Mouse (Mus musculus) gastrocnemius, adult 2 months (tissue): ENCODE measurements around the gene Ipo7. TPM values are rescaled to one million over a fixed set of nuclear protein-coding genes. Genes with fewer than 3 reads are reported as not detected.
A peak's percentile ranks its signal among the peaks of the same experiment; 100 is the strongest.
"Not testable (repeated sequence)": the region's sequence is repeated elsewhere in the genome, so short reads cannot be mapped to it uniquely, and the experiment has no call there.

Experiments used
- DNase-seq: peaks from one replicate; pipeline ENCODE4 v3.0.0; 2022
- H3K27ac ChIP-seq: fragments of 200-600 bp; 2 replicates; pipeline ENCODE4 v1.8.1; 2022; ENCODE audit warnings: mild to moderate bottlenecking
- H3K4me3 ChIP-seq: fragments of 200-600 bp; 2 replicates; pipeline ENCODE4 v1.8.1; 2022; ENCODE audit warnings: mild to moderate bottlenecking, moderate library complexity
- CTCF ChIP-seq: fragments of 200-600 bp; IDR thresholded peaks from 2 replicates; pipeline ENCODE4 v1.8.1; 2022; ENCODE audit warnings: antibody characterized with exemption, mild to moderate bottlenecking, moderate library complexity
- intact Hi-C: fragments of 180-260 bp; cut with DNase I; formaldehyde crosslinking; loops from one replicate; pipeline ENCODE4 v1.15.1; 2025
- long read RNA-seq, 2 experiments: library from polyadenylated mRNA; stranded (forward); transcript quantifications; one replicate each; pipeline ENCODE4 v2.0.0; 2021
- total RNA-seq, 2 experiments: library from RNA; stranded (reverse); gene quantifications; 2 replicates each; pipeline ENCODE4 v1.2.3; 2021

The Ipo7 gene
- 100 to 1,000 TPM in 1 of 2 experiments, 10 to 100 TPM in 1; 96.4 to 101 TPM for total RNA-seq
- long read RNA-seq, experiment 1, full-length matches to known transcripts = 5 of 28 reads
- long read RNA-seq, experiment 1, partial matches to known transcripts = 17 of 28 reads
- long read RNA-seq, experiment 1, other reads (novel, unspliced or antisense) = 6 of 28 reads
- long read RNA-seq, experiment 2, full-length matches to known transcripts = 5 of 47 reads
- long read RNA-seq, experiment 2, partial matches to known transcripts = 28 of 47 reads
- long read RNA-seq, experiment 2, other reads (novel, unspliced or antisense) = 14 of 47 reads

DNA sequence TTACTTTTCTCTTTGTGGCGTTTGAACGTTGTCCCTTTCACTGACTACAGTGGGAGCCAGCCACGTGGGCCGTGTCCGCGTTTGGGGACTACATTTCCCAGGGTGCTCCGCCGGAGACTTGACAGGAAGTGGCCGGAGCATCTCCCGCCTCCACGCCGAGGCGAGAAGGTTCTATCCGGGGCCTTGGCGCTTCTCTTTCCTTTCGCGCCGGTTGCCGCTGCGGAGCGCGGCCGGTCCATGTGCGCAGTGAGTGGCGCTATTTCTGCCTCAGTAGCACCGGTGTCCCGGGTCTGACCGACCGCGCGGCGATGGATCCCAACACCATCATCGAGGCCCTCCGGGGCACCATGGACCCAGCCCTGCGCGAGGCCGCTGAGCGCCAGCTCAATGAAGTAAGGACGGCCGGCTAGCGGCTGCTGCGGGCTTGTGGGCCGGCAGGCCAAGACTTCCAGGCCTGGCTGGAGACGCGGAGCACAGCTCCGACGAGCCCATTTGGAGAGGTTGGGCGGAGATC lies at the start of gene Ipo7:
Gene Ipo7 (plus strand): TSS at position 158 of the 514 bp plus-strand sequence.
- peak; percentile 96 for DNase-seq
- peak within 1 kb of the TSS; percentile 92 for H3K27ac ChIP-seq
- peak within 1 kb of the TSS; percentile 80 for H3K4me3 ChIP-seq
- intact Hi-C loops = loop anchor here (2.0 kb wide), 1 partner anchor 43 kb away; the partner anchor contains the start of gene Zfp143
- peak; percentile 12; the same call in 1 of the 2 replicates for TF ChIP-seq CTCF

DNA sequence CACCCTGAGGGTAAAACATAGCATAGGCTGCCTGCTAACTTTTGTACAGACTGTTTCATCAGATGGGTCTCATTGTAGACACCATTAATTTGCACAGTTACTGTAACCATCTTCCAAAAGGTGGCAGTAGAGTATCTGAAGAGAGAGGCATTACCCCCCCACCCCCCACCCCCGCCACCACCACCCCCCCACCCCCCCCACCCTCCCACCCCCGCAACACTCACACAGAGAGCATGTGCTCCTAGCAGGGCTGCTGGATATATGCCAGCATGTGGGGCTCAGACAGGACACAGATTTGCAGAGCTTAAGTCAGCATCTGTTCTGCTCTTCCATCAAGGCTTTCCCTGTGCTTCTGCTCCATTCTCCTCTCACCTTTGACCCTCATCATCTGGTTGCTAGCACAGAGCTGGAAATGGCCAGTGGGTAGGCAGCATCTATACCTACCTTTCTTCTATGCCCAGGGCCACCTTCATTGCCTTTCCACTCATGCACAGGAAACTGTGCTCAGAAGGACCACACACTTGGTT lies 49.1 kb upstream of the Ipo7 start:
- intact Hi-C loops = loop anchor here (5.0 kb wide), 1 partner anchor 113 kb away; no protein-coding TSS in a partner anchor
- Histone ChIP-seq H3K4me3 (no peak overlapping the region), H3K27ac (peak overlapping the region; percentile 69; the same call in 1 of the 2 replicates)
- TF ChIP-seq CTCF = peak; percentile 43
- DNase-seq = peak; percentile 45

DNA sequence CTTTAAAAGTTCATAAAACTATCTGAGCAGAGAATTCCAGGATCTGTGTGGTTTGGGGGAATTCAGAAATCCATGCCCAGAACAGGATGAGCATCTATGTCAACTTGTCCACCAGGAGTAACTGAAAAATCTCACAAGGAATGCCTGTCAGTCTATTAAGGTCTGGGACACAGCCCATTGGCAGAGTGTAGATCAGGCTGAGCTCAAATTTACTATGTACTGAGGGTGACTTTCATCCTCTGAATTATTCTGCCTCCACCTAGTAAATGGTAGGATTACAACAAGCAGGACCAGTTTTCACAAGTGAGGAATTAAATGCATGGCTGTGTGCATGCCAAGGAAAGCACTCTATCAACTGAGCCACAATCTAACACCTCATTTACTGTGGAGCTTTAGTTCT lies 48.5 kb upstream of the Ipo7 start:
- Histone ChIP-seq H3K27ac (peak overlapping the region; percentile 43; the same call in 1 of the 2 replicates), H3K4me3 (no peak overlapping the region)
- TF ChIP-seq CTCF = no peak
- intact Hi-C loops = loop anchor here (5.0 kb wide), 1 partner anchor 113 kb away; no protein-coding TSS in a partner anchor
- DNase-seq = no peak

DNA sequence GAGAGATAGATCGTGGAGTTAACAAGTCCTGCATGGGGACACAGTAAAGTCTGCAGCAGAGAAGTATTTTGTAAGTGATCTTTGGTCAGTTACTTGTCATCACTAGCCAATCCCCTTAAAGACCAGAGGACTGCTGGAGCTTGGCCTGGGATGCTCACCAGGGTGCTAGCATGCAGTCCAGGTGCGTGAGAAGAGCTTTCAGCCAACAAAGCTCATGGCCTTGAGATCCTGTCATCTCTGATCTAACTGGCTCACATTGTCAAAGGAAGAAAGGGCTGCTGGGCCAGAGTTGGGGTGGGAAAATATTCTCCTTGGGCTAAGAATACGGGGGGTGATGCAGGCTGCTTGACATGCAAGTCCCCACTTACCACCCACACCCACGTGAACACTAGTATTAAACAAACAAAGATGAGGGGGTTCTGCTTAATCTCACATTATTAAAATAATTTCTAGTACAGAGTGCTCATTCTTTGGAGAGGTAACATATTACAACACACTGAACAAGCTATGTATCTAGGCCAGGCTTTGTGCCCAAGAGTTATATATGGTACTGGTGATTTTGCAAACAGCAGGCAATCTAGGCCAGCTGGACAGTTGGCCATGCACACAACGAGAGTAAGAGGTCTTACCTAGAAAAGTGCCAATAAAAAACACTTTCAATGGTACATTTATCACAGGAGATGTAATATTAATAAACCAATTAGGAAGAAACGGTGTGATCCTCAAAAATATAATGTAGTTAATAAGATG lies 41.9 kb upstream of the Ipo7 start:
- no peak for TF ChIP-seq CTCF
- Histone ChIP-seq H3K27ac (0 out of 2 replicates have a peak overlapping the region, but pooled peaks have one; percentile 1), H3K4me3 (no peak overlapping the region)
- no peak for DNase-seq
- intact Hi-C loops = no loop called here

DNA sequence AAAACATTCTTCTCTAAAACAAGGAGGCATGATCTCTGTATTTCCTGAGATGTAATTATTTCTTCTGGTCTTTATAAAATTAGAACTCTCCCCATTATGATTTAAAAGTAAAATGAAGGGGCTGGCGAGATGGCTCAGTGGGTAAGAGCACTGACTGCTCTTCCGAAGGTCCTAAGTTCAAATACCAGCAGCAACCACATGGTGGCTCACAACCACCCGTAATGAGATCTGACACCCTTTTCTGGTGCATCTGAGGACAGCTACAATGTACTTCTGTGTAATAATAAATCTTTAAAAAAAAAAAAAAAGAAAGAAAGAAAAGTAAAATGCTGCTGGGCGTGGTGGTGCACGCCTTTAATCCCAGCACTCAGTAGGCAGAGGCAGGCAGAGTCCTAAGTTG lies 40.9 kb upstream of the Ipo7 start:
- H3K4me3 ChIP-seq, DNase-seq, H3K27ac ChIP-seq, intact Hi-C loops: not testable (repeated sequence)
- TF ChIP-seq CTCF = peak; percentile 49

DNA sequence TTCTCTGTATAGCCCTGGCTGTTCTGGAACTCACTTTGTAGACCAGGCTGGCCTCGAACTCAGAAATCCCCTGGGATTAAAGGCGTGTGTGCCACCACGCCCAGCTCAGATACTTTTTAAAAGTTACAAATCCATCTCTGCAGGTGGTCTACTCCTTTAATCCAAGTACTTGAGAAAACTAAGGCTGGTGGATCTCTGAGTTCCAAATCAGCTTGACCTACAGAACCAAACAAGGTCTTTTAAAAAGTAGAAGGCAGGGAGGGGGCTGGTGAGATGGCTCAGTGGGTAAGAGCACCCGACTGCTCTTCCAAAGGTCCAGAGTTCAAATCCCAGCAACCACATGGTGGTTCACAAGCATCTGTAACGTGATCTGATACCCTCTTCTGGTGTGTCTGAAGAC lies 33.5 kb upstream of the Ipo7 start:
- H3K27ac ChIP-seq, DNase-seq: not testable (repeated sequence)
- peak overlapping the region; percentile 81; the same call in 1 of the 2 replicates for H3K4me3 ChIP-seq
- intact Hi-C loops = loop anchor here (5.0 kb wide), 1 partner anchor 38 kb away; no protein-coding TSS in a partner anchor

DNA sequence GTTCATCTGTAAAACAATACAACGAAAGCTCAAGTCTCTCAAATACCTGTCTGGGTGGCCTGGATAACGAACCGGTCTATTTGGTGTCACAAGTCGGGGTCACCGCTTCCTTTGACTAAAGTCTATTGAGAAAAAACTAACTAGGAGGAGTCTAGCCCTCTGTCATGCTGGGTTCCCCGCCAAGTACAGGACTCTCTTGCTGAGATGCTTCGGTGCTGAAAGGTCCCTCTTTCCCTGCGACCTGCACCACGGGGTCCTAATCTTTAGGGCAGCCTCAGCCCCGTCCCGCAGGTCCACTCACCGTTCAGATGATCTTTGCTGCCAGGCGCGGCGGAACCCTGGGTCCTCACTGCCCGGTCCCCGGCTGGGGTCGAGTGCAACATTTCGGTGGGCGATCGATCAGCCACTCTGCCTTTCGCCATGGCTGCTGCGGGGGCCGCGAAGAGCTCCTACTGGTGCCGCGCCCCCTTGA lies 32.4 kb upstream of the Ipo7 start:
- TF ChIP-seq CTCF = no peak
- intact Hi-C loops = loop anchor here (1.0 to 5.0 kb wide), 3 partner anchors 25 to 76 kb away; partner anchors contain the start of genes Dennd5a and Zfp143
- DNase-seq = no peak
- H3K4me3 ChIP-seq = peak overlapping the region; percentile 81
- H3K27ac ChIP-seq = peak overlapping the region; percentile 89

DNA sequence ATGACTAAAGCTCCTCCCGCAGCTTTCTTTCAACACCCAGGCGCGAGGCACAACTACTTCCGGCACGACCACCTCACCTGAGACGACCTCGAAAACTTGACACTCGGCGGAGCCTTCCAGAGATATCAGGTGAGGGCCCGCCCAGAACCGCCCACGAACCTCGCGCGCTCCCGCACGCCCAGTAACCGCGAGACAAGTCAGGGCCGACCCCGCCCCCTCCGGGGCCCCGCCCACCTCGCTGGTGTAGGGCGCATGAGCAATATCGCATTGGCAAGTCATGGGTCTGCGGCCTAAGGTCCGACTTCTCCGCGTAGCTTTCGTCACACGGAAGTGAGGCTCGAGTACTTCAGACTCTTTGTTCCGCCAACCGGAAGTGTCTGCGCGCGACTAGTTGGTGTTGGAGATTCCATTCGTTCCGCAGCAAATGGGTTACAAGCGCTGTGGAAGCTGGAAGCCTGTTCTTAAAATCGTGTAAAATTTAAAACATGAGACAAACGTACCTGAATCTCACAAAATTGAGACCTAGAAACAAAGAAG lies 31.9 kb upstream of the Ipo7 start:
- DNase-seq = peak; percentile 100
- TF ChIP-seq CTCF = no peak
- Histone ChIP-seq H3K4me3 (peak overlapping the region; percentile 81), H3K27ac (peak overlapping the region; percentile 89)
- intact Hi-C loops = loop anchor here (1.0 to 5.0 kb wide), 3 partner anchors 25 to 75 kb away; partner anchors contain the start of genes Dennd5a and Zfp143

DNA sequence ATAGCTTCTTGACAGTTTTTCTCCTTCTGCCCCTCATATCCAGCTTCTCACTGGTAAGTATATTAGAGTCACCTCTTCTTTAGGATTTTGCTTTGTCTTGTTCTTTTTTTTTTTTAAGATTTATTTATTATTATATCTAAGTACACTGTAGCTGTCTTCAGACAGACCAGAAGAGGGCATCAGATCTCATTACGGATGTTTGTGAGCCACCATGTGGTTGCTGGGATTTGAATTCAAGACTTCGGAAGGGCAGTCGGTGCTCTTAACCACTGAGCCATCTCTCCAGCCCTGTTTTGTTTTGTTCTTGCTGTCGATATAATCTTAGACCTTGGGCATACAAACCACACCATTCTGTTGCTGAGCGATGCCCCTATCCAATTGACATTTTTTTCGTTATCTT lies 31.3 kb upstream of the Ipo7 start, which contains the start of gene Tmem41b:
Gene Tmem41b (minus strand): TSS at position 155 of the 400 bp plus-strand sequence.
- intact Hi-C loops = loop anchor here (1.0 to 5.0 kb wide), 3 partner anchors 26 to 75 kb away; partner anchors contain the start of genes Dennd5a and Zfp143
- peak within 1 kb of the TSS; percentile 81 for H3K4me3 ChIP-seq
- not testable (repeated sequence) for DNase-seq
- peak within 1 kb of the TSS; percentile 89 for H3K27ac ChIP-seq
- TF ChIP-seq CTCF = peak; percentile 54

DNA sequence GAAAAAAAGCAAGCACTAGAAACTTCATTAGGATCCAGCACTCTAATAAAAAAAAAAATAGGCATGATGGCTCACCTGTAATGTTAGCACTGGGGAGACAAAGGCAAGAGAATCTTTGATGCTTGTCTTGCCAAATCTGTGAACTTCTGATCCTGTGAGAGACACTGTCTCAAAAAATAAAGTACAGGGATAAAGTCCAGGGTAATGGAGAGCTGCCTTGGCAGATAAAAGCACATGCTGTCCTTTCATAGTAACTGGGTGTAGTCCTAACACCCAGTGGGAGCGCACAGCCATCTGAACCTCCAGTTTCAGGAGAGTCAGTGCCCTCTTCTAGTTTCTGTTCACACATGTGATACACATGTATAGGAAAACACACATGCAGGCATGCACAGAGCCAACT lies 26.8 kb upstream of the Ipo7 start:
- H3K4me3 ChIP-seq = no peak overlapping the region
- H3K27ac ChIP-seq = no peak overlapping the region
- intact Hi-C loops = no loop called here
- no peak for DNase-seq
- TF ChIP-seq CTCF = no peak

DNA sequence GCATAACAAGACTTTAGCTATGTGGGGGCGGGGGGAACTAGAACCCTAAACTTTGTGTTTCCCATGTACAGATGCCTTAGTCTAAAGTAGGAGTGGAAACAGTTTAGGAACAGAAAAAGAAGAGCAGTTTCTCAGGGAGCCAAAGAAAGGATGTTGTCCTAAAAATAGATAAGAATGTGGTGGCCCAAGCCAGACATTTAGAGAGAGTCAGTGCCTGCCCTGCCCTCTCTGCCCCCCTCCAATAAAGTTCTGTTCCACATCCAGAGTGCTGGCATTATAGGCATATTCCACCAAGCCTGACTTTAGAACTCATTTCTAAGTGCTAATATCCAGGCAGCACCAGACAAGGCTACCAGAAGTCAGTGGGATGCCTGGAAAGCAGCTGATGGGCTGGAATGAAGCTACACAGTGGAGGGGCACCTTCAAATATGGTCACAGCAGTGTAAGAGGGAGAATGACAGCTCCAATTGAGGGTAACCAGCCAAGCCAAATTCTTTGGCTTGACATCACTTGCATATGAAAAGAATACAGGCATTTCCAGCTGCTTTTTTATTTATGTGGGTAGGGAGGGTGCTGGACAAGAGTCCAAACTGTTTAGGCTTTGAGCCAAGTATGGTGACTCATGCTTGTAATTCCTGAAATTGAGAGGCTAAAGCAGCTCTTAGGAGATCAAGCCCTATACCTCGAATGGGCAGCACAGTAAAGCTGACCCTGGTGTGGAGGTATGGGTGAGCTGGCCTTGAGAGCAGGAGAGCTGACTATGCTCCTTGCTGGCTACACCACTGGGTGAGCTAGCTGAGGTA lies 24.7 kb upstream of the Ipo7 start:
- Histone ChIP-seq H3K4me3 (no peak overlapping the region), H3K27ac (peak overlapping the region; percentile 78)
- no peak for TF ChIP-seq CTCF
- intact Hi-C loops = no loop called here
- peak; percentile 25 for DNase-seq
